Mouse (Mus musculus) lung, postnatal 4 days (tissue): ENCODE measurements around the gene Plbd2.

Source experiments
- DNase-seq, 2 experiments: peaks; one replicate each; pipeline ENCODE4 v3.0.0; 2021

Gene Plbd2

DNA sequence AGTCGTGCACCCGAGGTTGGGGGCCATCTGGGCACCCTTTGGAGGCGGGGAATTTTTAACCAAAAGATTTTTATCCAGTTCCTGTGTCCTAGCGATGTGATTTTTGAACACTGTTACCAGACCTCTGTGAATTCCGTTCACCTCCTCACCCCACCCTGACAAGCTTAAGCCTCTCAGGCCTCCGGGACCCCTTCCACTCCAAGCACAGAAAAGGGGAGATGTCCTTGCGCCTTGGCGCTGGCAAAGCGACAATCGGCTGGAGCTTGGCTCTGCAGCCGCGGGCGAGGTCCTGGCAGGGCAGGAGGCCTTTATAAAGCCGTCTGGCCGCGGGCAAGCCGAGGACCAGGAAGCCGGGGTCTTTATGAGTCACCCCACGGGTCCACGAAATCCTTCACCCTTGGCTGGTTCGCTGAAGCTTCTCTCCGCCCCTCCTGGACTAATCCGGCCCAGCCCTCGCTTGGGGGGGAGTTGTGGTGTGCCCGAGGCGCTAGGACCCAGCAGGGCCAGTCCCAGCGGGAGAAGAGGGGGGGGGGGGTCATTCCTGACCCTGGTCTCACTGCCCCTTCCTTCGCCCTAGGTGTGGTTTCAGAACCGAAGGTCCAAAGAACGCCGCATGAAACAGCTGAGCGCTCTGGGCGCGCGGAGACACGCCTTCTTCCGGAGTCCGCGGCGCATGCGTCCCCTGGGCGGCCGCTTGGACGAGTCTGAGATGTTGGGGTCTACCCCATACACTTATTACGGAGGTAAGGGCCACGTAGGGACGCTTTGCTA, 67.5 kb downstream of the Plbd2 start:
- no peak for DNase-seq

DNA sequence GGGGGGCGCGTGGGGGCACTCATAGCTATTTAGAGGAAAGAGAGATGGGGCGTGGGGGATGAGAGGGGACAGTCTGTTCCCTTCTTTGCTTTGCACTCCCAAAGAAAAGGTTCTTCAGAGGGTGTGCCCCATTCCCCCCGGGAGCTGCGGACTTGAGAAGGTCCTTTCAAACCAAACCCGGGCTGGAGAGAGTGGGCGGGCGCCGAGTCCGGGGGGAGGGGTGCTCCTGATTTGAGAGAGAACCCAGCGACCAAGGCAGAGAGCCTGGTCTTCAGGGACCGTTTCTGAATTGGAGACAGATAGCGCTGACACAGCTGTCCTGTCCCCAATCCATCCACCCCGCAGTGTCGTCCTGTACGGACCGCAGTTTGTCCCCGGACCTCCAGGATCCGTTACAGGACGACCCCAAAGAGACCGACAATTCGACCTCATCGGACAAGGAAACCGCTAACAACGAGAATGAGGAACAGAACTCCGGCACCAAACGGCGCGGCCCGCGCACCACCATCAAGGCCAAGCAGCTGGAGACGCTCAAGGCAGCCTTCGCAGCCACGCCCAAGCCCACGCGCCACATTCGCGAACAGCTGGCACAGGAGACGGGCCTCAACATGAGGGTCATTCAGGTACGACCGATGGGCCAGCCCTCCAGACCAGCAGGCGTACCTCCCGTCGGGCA, 68.3 kb downstream of the Plbd2 start:
- no peak for DNase-seq

GRCm38 (mm10) chr5:120434231-120434735, 69.1 kb downstream of the Plbd2 start:
- DNase-seq: no peak
